ENCODE assay signal across 8 mouse cellular contexts in the genomic region with DNA sequence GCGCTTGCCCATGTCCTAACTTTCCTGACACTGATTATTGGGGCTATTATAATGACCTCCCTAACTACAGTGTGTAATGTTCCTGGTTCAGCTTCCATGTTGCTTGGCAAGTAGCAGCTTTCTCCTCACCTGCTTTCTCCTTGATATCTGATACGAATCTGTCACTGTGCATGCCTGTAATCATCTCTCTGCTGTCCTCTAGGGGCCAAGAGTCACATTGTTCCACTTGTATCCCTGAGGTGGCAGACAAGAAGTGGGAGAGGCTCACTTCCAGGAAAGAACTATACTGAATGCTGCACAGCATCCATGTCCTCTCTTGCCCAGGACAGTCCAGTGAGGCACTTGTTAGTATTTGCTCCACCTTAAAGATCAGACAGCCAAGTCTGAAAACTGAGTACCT.
DNase-seq lines count a peak whose midpoint lies in the region; ATAC-seq and TF ChIP-seq lines count a peak whose summit lies in the region.

No protein-coding gene starts in this region.

- no peak for DNase-seq in kidney, adult 8-10 months
- DNase-seq in ES-CJ7 (ENCODE audit: low read depth, low spot score): peak; percentile 47
- DNase-seq in cerebellum, adult 2 months: peak; percentile 4 to 9
- DNase-seq in layer of hippocampus, adult 18-20 months (ENCODE audit: low spot score in 2 of 2): peak; percentile 8 to 45
- DNase-seq in retina, embryonic 14.5 days (ENCODE audit: low spot score): peak; percentile 46
- DNase-seq in urinary bladder, adult 18-20 months (ENCODE audit: low spot score in 2 of 2): no peak
- DNase-seq in gastrocnemius, adult 8-10 months (ENCODE audit: low spot score in 2 of 2): no peak

- H3K27ac ChIP-seq in kidney, embryonic 16.5 days (ENCODE audit: low read length): no peak overlapping the region
- H3K27ac ChIP-seq in cerebellum, adult 2 months (ENCODE audit: insufficient read depth, low read length): no peak overlapping the region

- no peak overlapping the region for H3K9ac ChIP-seq in kidney, embryonic 16.5 days (replicated peaks; ENCODE audit: low read length)

- no peak overlapping the region for H3K4me2 ChIP-seq in kidney, embryonic 16.5 days (replicated peaks; ENCODE audit: low read depth, low read length)

- no peak overlapping the region for H3K4me3 ChIP-seq in kidney, embryonic 16.5 days (ENCODE audit: low read length)
- no peak overlapping the region for H3K4me3 ChIP-seq in cerebellum, adult 2 months (replicated peaks; ENCODE audit: insufficient read depth, low read depth, low read length)

- ATAC-seq in kidney, embryonic 16.5 days (ENCODE audit: low FRiP score, low TSS enrichment): 0 out of 2 replicates have a peak, but pooled peaks have one; percentile 27

- no peaks in the 10 kb centered on the region for H3K9me3 ChIP-seq in kidney, embryonic 16.5 days (ENCODE audit: low read length)

- no peaks in the 10 kb centered on the region for H3K4me1 ChIP-seq in kidney, embryonic 16.5 days (ENCODE audit: insufficient read depth, low read length)
- H3K4me1 ChIP-seq in cerebellum, adult 2 months (ENCODE audit: control insufficient read depth, insufficient read depth, low read length): no peaks in the 10 kb centered on the region

- TF ChIP-seq POLR2A in cerebellum, adult 2 months (IDR thresholded peaks at IDR 0.05; ENCODE audit: borderline replicate concordance, insufficient read depth, low read length): no peak

- H3K36me3 ChIP-seq in kidney, embryonic 16.5 days (ENCODE audit: insufficient read depth, low read length): no peaks in the 10 kb centered on the region

- TF ChIP-seq CTCF in cerebellum, adult 2 months (IDR thresholded peaks at IDR 0.05; ENCODE audit: borderline replicate concordance, insufficient read depth, low read depth, low read length): peak; percentile 32; the same call in 1 of the 2 replicates

- 48% methylated on average over 2 of the region's 2 CpGs for WGBS in kidney, embryonic 16.5 days
- 53% methylated on average over 2 of the region's 2 CpGs for WGBS in cerebellum, adult 2 months

- no peaks in the 10 kb centered on the region for H3K27me3 ChIP-seq in kidney, embryonic 16.5 days (ENCODE audit: insufficient read depth, low read length)
- H3K27me3 ChIP-seq in cerebellum, adult 2 months (ENCODE audit: control insufficient read depth, insufficient read depth, low read length): no peaks in the 10 kb centered on the region

Comparison
In these comparisons a context has a peak if more than half of its experiments do, and no peak if none do; other contexts are left out.
1. DNase-seq: peak in ES-CJ7 (single experiment), cerebellum, adult 2 months (2 of 2), layer of hippocampus, adult 18-20 months (2 of 2) and retina, embryonic 14.5 days (single experiment); none in kidney, adult 8-10 months (0 of 2), urinary bladder, adult 18-20 months (0 of 2) and gastrocnemius, adult 8-10 months (0 of 2).